Mouse (Mus musculus) MEL (cell line): ENCODE results near the gene Plcg2.

Source experiments
- CTCF ChIP-seq, 3 experiments: IDR thresholded peaks in 2 of 3; conservative IDR thresholded peaks in 1 of 3; 2 replicates each; pipeline ENCODE4 v1.5.1; 2011 to 2012; ENCODE audit warnings: low read length in 3 of 3, low read depth in 2 of 3, mild to moderate bottlenecking in 2 of 3, improper control_type of control experiment in 1 of 3, inconsistent platforms in 1 of 3, mixed read lengths in 1 of 3, moderate library complexity in 1 of 3; ENCODE audit not compliant: control insufficient read depth in 1 of 3, insufficient read depth in 1 of 3, poor library complexity in 1 of 3, severe bottlenecking in 1 of 3
- E2F4 ChIP-seq: IDR thresholded peaks from 2 replicates; pipeline ENCODE4 v1.6.1; 2011; ENCODE audit warnings: low read depth, low read length, improper control_type of control experiment, borderline replicate concordance
- EP300 ChIP-seq, 2 experiments: IDR thresholded peaks; 2 replicates each; pipeline ENCODE4 v1.6.1; 2011; ENCODE audit warnings: improper control_type of control experiment in 2 of 2, low read length in 2 of 2, low read depth in 1 of 2, mild to moderate bottlenecking in 1 of 2
- GATA1 ChIP-seq: IDR thresholded peaks from 2 replicates; pipeline ENCODE4 v1.6.1; 2011; ENCODE audit warnings: low read depth, low read length, improper control_type of control experiment
- HCFC1 ChIP-seq: IDR thresholded peaks from 2 replicates; pipeline ENCODE4 v1.6.1; 2012; ENCODE audit warnings: low read depth, mild to moderate bottlenecking, inconsistent platforms, low read length, improper control_type of control experiment, moderate library complexity
- MAX ChIP-seq: IDR thresholded peaks from 2 replicates; pipeline ENCODE4 v1.6.1; 2011; ENCODE audit warnings: low read length, improper control_type of control experiment
- MYB ChIP-seq: IDR thresholded peaks from 2 replicates; pipeline ENCODE4 v1.6.1; 2011; ENCODE audit warnings: mild to moderate bottlenecking, low read depth, low read length, improper control_type of control experiment
- POLR2A ChIP-seq, 2 experiments: IDR thresholded peaks; 2 replicates each; pipeline ENCODE4 v1.6.1; 2011 to 2012; ENCODE audit warnings: low read length in 2 of 2, mild to moderate bottlenecking in 2 of 2, control low read depth in 1 of 2, improper control_type of control experiment in 1 of 2, low read depth in 1 of 2, moderate library complexity in 1 of 2; ENCODE audit not compliant: control insufficient read depth in 1 of 2, insufficient read depth in 1 of 2, poor library complexity in 1 of 2
- POLR2AphosphoS2 ChIP-seq: IDR thresholded peaks from 2 replicates; pipeline ENCODE4 v1.6.1; 2011; ENCODE audit warnings: low read length, improper control_type of control experiment

GRCm38 (mm10) chr8:117561735-117562361 lies 63.8 kb downstream of the Plcg2 start:
- TF ChIP-seq MYB (no peak), MAX (no peak), EP300 (IDR thresholded peaks at IDR 0.05; ENCODE audit: low read depth in 1 of 2, low read length in 2 of 2) (no peak), E2F4 (no peak), POLR2A (IDR thresholded peaks at IDR 0.05; ENCODE audit: control insufficient read depth in 1 of 2, insufficient read depth in 1 of 2, low read depth in 1 of 2, low read length in 2 of 2, poor library complexity in 1 of 2) (no peak), POLR2AphosphoS2 (no peak), GATA1 (no peak), HCFC1 (no peak), CTCF (IDR thresholded peaks at IDR 0.05 in 2 of 3, conservative IDR thresholded peaks at IDR 0.05 in 1 of 3; ENCODE audit: control insufficient read depth in 1 of 3, insufficient read depth in 1 of 3, low read depth in 2 of 3, low read length in 3 of 3, poor library complexity in 1 of 3, severe bottlenecking in 1 of 3) (no peak)
